Mouse (Mus musculus) common myeloid progenitor, adult 5-6 weeks (primary cell): ENCODE results near the gene Akap13. TPM values are rescaled to one million over a fixed set of nuclear protein-coding genes. Genes with fewer than 3 reads are reported as not detected.
A peak's percentile ranks its signal among the peaks of the same experiment; 100 is the strongest.

Experiments used
- ATAC-seq: replicated peaks from 2 replicates; pipeline ENCODE4 v1.8.0; 2016; ENCODE audit warnings: low read depth, mild to moderate bottlenecking, moderate TSS enrichment, inconsistent platforms; ENCODE audit not compliant: poor library complexity, severe bottlenecking
- total RNA-seq: library from RNA; stranded (forward); fragments of 200-1000, 187-1606 nt; gene quantifications from 2 replicates; pipeline ENCODE4 v1.2.3, GENCODE M21; 2017

The Akap13 gene
- total RNA-seq, 1 experiment from 2014 or later, result 275 TPM

DNA sequence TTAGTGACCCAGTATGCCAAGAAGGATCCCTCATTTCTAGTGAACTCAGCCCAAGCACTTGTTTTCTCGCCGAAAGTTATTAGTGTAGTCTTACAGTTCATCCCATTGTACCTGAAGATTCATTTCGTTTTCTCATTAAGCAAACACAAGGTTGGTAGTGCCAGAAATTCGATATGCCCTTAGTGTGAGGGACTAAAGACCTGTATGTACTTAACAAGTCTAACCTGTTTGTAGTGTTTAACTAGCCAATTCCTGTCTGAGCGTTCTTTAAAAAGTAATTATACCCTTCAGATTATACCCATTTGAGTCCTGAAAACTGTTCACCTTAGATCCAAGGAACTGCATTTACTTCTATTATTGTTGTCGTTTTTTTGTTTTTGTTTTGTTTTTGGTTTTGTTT, 130.1 kb downstream of the Akap13 start:
- ATAC-seq, result no peak

DNA sequence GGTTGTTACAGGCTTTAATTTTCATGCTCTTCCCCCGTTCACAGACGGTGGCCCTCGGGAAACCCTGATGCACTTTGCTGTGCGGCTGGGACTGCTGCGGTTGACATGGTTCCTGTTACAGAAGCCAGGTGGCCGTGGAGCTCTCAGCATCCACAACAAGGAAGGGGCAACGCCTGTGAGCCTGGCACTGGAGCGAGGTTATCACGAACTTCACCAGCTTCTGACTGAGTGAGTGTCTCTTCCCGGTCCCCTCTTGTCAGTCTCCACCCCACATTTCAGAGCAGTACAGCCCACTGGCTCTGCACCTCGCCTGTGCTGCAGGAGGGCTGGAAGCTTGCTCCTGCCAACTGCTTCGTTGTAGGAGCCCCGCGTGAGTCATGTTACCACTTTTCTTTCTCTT, 130.8 kb downstream of the Akap13 start:
- ATAC-seq, result peak; percentile 76

DNA sequence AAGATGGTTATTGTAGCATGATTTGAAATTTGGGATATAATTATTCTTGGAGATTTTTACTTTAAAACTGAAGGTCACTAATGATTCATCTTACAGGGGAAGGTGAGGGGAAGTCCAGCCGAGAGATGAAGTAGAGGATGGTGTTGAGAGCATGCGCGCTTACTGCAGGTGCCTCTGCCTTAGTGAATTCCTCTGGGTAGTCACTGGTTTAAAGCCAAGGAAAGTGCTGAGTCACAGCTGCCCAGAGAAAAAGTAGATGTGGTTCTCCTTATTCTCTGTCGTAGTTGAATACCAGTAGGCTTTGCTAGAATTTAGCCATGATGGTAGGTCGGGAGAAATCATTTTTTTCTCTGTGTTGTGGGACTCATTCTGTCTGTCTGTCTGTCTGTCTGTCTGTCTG, 132.4 kb downstream of the Akap13 start:
- peak; percentile 36 for ATAC-seq

DNA sequence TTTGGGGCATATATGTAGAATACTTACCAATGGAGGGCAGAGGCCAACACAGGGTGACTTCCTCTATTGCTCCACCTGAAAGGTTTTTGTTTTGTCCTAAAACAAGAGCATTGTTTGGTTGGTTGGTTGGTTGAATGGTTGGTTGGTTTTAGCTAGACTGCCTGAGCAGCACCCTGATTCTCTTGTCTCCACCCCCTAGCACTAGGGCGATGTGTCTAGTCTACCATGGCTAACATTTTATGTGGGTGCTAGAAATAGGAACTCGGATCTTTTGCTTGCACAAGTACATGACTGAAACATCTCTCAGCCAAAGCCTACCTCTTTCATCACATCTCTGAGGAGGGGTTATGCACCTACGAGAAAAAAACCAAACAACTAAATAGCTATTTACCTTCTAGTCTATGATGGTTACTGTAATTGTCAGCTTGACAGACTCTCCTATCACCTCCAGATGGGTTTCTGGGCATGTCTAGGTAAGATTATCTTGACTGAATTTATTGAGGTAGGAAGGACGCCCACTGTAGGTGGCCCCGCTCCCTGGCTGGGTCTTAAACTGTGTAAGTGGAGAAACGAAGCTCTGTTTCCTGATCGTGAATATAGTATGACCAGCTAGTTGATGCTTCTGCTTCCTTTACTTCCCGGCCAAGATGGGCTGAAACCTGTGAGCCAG, 134.1 kb downstream of the Akap13 start:
- peak; percentile 7; the same call in 1 of the 2 replicates for ATAC-seq

GRCm38 (mm10) chr7:75591961-75592360, 136.6 kb downstream of the Akap13 start:
- ATAC-seq, result no peak

DNA sequence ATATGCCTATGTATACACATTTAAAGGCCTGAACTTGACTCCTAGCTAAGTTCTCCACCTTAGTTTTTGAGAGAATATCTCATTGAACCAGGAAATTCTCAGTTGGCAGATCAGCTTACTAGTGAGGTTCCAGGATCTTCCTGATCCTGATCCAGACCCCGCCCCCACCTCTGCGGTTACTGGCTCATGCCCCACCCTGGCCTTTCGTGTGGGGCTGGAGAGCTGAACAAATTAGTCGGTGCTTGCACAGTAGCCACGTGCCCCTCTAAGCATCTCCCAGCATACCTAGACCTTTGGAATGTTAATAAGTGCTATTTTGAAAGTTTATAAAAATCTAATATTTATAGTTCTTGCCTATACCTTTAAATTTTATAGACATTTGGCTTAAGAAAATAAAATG, 139.5 kb downstream of the Akap13 start:
- no peak for ATAC-seq

GRCm38 (mm10) chr7:75595268-75595667, 139.9 kb downstream of the Akap13 start:
- no peak for ATAC-seq

DNA sequence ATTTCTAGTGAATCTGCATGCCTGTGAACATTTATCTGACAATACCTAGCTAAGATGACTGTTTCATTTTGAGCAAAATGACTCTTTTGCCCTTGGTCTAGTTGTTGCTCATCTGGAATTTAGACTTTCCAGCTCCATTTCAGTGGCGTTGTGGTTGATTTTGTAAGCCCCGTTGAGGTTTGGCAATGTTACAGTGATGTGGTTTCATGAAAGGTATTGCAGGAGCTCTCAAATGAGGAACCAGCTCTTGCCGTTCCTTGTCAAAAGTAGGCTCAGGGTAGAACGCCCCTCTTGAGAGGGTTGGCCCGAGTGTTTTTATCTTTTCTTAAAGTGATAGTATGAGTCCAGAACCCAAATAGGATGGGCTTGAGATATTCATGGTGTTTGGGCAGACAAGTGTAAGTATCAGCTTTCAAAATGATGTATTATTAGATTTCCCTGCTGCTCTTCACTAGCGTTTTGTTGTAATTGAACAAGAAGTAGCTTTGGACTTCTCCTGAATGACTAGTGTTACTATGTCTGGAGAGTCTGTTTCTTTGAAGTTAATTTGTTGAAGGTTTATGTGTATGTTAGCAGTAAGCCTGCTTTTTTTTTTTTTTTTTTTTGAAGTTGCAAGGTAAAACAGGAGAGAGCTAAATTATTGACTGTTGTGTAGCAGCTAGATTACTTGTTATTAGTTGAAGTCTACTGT, 140.9 kb downstream of the Akap13 start:
- peak; percentile 85 for ATAC-seq

GRCm38 (mm10) chr7:75597840-75598239, 142.5 kb downstream of the Akap13 start:
- ATAC-seq, result no peak

DNA sequence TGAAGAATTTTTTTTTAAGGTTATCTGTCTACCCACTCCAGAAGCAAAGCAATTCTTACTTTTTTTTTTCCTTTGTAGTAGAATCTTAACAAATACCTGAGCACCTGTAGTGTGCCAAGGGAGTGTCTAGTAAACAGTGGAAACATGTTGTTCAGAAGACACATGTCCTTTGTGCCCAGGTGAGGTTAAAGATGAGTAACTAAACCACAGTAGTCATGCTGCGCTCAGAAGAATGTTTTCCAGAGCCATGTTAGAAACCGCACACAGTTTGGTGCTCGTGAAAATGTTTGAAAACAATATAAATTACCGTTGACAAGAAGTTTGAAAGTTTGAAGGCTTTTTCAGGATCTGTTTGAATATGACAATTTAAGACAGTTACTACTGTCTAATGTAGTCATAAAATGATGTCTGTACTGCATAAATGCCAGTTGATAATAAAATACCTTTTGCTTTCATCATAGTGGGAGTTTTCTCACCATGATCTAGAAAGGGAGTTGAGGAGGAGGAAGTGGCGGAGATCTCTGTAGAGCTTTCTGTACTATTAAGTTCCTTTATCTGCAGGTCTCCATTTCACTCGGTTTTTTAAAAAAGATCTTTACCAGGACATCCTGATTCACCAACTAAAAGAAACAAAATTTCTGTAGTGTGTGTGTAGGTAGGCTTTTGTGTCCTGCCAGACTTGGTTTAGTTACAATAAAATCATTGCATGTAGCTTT, 145.2 kb downstream of the Akap13 start:
- ATAC-seq, result 0 out of 2 replicates have a peak, but pooled peaks have one; percentile 26

GRCm38 (mm10) chr7:75607248-75607647, 151.9 kb downstream of the Akap13 start:
- no peak for ATAC-seq

DNA sequence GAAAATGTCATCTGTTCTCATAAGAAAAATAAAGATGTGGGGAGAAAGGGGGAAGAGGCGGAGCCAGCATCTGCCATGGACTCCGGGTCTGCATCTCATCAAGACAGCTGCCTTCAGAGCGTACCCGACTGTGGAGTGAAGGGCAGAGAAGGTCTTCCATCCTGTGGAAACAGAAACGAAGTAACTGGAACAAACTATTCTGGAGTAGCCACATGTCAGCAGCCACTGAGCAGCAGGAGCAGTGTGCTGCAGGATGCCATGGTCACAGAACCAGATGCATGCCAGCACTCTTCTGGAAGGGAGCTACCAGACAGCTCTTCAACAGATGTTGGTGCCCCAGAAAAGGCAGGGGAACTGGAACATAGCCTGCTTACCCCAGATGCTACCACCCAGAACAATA, 153.4 kb downstream of the Akap13 start:
- ATAC-seq, result no peak

DNA sequence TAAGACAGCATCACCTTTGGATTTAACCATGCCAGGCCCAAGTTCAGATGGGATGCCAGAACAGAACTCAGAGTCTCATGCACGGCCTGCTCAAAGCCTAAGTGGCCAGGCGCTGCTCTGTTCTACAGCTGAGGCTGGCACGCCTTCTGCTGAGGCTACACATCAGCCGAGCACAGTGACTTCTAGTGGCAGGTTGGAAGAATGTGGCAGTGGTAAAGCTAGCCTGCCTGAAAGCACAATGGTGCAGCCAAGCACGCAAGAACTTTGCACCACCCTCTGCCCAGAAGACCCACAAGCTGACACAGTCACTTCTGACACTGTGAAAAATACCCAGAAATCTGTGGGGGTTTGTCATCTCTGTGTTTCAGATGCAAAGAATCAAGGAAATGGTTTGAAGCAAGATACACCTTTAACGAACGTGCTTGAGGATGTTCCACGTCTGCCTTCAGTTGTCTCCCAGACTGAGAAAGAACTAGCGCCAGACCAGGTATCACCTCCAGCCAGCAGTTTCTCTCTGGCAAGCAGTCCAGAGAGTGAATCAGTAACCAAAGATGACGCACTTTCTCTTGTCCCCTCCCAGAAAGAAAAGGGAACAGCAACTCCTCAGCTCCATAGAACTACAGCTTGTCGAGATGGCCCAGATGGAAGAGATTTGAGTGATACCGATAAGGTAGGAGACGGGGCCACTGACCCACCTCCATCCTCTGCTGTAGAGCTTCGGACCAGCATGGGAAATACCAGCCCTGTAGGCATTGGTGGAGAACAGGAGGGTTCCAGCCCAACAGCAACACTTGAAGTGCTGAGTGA, 154.3 kb downstream of the Akap13 start:
- 0 out of 2 replicates have a peak, but pooled peaks have one; percentile 9 for ATAC-seq

DNA sequence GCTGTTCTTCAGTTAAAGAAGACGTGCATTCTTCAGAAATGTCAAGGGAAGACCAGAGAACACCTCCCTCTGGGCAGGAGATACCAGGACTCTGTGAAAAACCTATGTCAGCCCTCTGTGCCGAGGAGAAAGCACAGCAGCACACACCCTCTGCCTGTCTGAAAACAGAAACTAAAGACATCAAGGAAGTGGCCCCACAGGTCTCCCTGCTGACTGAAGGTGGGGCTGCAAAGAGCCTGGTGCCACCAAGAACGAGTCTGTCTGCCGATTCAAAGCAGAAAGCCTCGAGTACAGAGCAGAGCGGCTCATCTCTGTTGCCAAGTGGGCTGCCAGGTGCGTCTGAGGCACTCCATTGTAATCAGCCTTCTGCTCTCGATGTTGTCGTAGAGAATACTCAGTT, 155.1 kb downstream of the Akap13 start:
- peak; percentile 24; the same call in 1 of the 2 replicates for ATAC-seq

- ATAC-seq, result no peak; the same call in 1 of the 2 replicates
Observed at GRCm38 (mm10) chr7:75611261-75611950, 156.1 kb downstream of the Akap13 start.

- ATAC-seq, result peak; percentile 86
Observed at GRCm38 (mm10) chr7:75612000-75612682, 156.8 kb downstream of the Akap13 start.

DNA sequence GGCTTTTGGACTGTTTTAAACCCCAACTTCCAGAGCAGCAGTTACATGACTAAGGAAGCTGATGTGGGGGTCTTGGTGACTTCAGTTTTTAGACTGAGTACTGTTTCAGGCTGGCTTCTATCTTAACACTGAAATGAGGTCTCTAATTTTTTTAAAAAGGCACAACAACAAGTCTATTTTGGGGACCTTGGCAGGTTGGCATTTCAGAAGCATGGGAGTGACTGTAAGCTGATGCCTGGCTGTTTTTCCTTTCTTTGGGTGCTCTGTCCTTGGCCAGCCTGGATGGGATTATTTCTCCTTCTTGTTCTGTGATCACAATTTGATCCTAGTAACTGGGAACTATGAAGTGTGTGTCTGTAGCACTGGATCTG, 157.3 kb downstream of the Akap13 start:
- ATAC-seq, result no peak

DNA sequence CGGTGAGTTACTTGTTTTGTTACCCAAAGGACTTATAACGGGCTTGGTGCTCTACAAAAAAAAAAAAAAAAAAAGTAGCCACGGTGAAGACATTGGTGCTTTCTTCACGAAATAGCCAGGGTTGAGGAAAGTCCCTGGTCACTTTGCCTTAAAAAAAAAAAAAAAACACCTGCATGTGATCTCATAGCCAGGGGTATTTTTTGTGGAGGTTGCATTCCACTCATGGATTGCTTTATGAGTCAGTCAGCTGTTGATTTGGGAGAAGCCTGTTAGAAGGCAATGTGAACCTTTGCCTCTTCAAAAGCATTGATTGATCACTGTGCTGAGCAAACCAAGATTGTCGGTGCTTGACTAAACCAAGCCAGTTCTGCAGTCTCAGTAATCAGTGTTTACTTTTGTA, 157.9 kb downstream of the Akap13 start:
- ATAC-seq, result no peak

DNA sequence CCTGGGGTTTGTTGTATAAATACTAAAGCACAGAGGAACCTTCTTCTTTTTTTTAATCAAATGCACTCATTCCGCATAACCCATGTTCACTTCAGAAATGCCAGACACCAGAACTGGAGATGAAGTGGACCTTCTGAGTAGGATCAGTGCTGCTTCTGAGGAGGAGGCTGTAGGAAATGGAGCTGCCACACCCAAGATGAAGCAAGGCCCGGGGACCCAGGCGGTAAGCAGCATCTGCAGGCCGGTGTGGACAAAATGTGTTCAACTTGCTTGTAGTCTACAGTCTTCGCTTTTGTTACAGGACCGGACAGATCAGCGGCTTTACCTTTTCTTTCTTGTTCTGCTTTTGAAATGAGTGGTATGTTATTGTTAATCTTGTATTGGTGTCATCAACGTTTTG, 159.5 kb downstream of the Akap13 start:
- no peak for ATAC-seq
